Mouse (Mus musculus) ES-E14 (cell line): ENCODE results near the gene Acss2. TPM values are rescaled to one million over a fixed set of nuclear protein-coding genes. Genes with fewer than 3 reads are reported as not detected.
A peak's percentile ranks its signal among the peaks of the same experiment; 100 is the strongest.

ENCODE experiments used
- DNase-seq: peaks from one replicate; pipeline ENCODE4 v3.0.0-alpha.2; 2013; ENCODE audit warnings: low read depth, low spot score
- H3K27ac ChIP-seq: 2 replicates; pipeline ENCODE4 v1.5.1; 2012; ENCODE audit warnings: low read depth, mild to moderate bottlenecking, low read length, moderate library complexity, mixed read lengths; ENCODE audit not compliant: poor library complexity, insufficient read depth, severe bottlenecking
- H3K36me3 ChIP-seq: 2 replicates; pipeline ENCODE4 v1.6.1; 2012; ENCODE audit warnings: mild to moderate bottlenecking, low read length, moderate library complexity, mixed read lengths; ENCODE audit not compliant: control insufficient read depth, poor library complexity, insufficient read depth, severe bottlenecking
- H3K4me1 ChIP-seq, 2 experiments: fragments of 150-350 bp in 1 of 2; sonication (generic) in 1 of 2; 2 replicates each; pipeline ENCODE4 v1.6.1; 2012; ENCODE audit warnings: low read length in 2 of 2, mild to moderate bottlenecking in 1 of 2, mixed read lengths in 1 of 2; ENCODE audit not compliant: control insufficient read depth in 2 of 2, insufficient read depth in 2 of 2, poor library complexity in 1 of 2
- H3K4me3 ChIP-seq, 2 experiments: fragments of 150-350 bp in 1 of 2; sonication (generic) in 1 of 2; 2 replicates each; pipeline ENCODE4 v1.5.1; 2012; ENCODE audit warnings: low read length in 2 of 2, low read depth in 1 of 2, mild to moderate bottlenecking in 1 of 2, mixed read lengths in 1 of 2; ENCODE audit not compliant: insufficient read depth in 1 of 2, poor library complexity in 1 of 2, severe bottlenecking in 1 of 2
- H3K9ac ChIP-seq: 2 replicates; pipeline ENCODE4 v1.6.1; 2012; ENCODE audit warnings: low read depth, mild to moderate bottlenecking, low read length, mixed read lengths; ENCODE audit not compliant: poor library complexity, insufficient read depth, severe bottlenecking
- H3K9me3 ChIP-seq: fragments of 150-350 bp; sonication (generic); 2 replicates; pipeline ENCODE4 v1.6.1; 2012; ENCODE audit warnings: low read depth, mild to moderate bottlenecking, low read length; ENCODE audit not compliant: control insufficient read depth, insufficient read depth
- CHD2 ChIP-seq: IDR thresholded peaks from 2 replicates; pipeline ENCODE4 v1.6.1; 2014; ENCODE audit warnings: mild to moderate bottlenecking, low read depth, low read length, inconsistent platforms
- HCFC1 ChIP-seq: IDR thresholded peaks from 2 replicates; pipeline ENCODE4 v1.6.1; 2012; ENCODE audit warnings: low read length, inconsistent platforms, borderline replicate concordance; ENCODE audit not compliant: insufficient read depth
- MAFK ChIP-seq: IDR thresholded peaks from 2 replicates; pipeline ENCODE4 v1.6.1; 2014; ENCODE audit warnings: mild to moderate bottlenecking, low read depth, low read length, inconsistent platforms; ENCODE audit not compliant: insufficient read depth
- ZC3H11A ChIP-seq: IDR thresholded peaks from 2 replicates; pipeline ENCODE4 v1.6.1; 2012; ENCODE audit warnings: low read depth, mild to moderate bottlenecking, inconsistent platforms, low read length, borderline replicate concordance
- ZNF384 ChIP-seq: IDR thresholded peaks from 2 replicates; pipeline ENCODE4 v1.6.1; 2012; ENCODE audit warnings: low read depth, low read length, inconsistent platforms
- in situ Hi-C, 2 experiments: fragments of 600-800 bp; cut with MboI; formaldehyde crosslinking; loops; one replicate each; pipeline ENCODE4 v1.15.1; 2025; ENCODE audit warnings: low sequenced_read_pairs in 2 of 2, inconsistent platforms in 1 of 2; ENCODE audit not compliant: unreplicated experiment in 2 of 2
- total RNA-seq: library from RNA; depleted of rRNA; stranded (reverse); fragments of 300-350 nt; gene quantifications from 2 replicates; pipeline ENCODE4 v1.2.3, GENCODE M21; 2012

The Acss2 gene
- total RNA-seq, 1 experiment, result 5.3 TPM

GRCm38 (mm10) chr2:155490998-155491397 lies 26.8 kb upstream of the Acss2 start:
- DNase-seq, result no peak
- Histone ChIP-seq H3K4me3 (no peak overlapping the region), H3K27ac (no peak overlapping the region), H3K9me3 (no peaks in the 10 kb centered on the region), H3K9ac (no peak overlapping the region), H3K36me3 (no peaks in the 10 kb centered on the region), H3K4me1 (no peaks in the 10 kb centered on the region)
- in situ Hi-C loops, result no loop called here
- TF ChIP-seq ZNF384 (no peak), CHD2 (no peak), ZC3H11A (no peak), HCFC1 (no peak), MAFK (no peak)

GRCm38 (mm10) chr2:155502596-155502995 lies 15.2 kb upstream of the Acss2 start:
- no peaks in the 10 kb centered on the region for H3K9me3 ChIP-seq
- H3K36me3 ChIP-seq, result no peaks in the 10 kb centered on the region
- H3K4me1 ChIP-seq, result peaks cover 0 to 9% of the 10 kb centered on the region in 2 experiments; a peak in 1 of 4 replicates
- H3K27ac ChIP-seq, result no peak overlapping the region
- no peak overlapping the region for H3K9ac ChIP-seq
- DNase-seq, result no peak
- in situ Hi-C loops, result loop anchor here in 1 of 2 experiments (10.0 kb wide), 1 partner anchor 272 kb away; the partner anchor contains the start of gene Mmp24
- no peak for TF ChIP-seq MAFK
- TF ChIP-seq HCFC1, result no peak
- no peak for TF ChIP-seq CHD2
- TF ChIP-seq ZNF384, result no peak
- no peak overlapping the region for H3K4me3 ChIP-seq

GRCm38 (mm10) chr2:155504440-155505355 lies 13.1 kb upstream of the Acss2 start:
- Histone ChIP-seq H3K36me3 (no peaks in the 10 kb centered on the region), H3K4me1 (peaks cover 0 to 13% of the 10 kb centered on the region in 2 experiments; a peak in 1 of 4 replicates), H3K9ac (no peak overlapping the region), H3K27ac (no peak overlapping the region), H3K4me3 (no peak overlapping the region), H3K9me3 (no peaks in the 10 kb centered on the region)
- TF ChIP-seq HCFC1, result no peak
- no peak for TF ChIP-seq MAFK
- no peak for TF ChIP-seq ZNF384
- TF ChIP-seq CHD2, result no peak
- no peak for TF ChIP-seq ZC3H11A
- in situ Hi-C loops, result loop anchor here in 1 of 2 experiments (10.0 kb wide), 1 partner anchor 270 kb away; the partner anchor contains the start of gene Mmp24
- no peak for DNase-seq

- peaks cover 0 to 14% of the 10 kb centered on the region in 2 experiments; a peak in 1 of 4 replicates for H3K4me1 ChIP-seq
- H3K9ac ChIP-seq, result no peak overlapping the region
- in situ Hi-C loops, result loop anchor here in 1 of 2 experiments (10.0 kb wide), 1 partner anchor 269 kb away; the partner anchor contains the start of gene Mmp24
- peak overlapping the region in 1 of 2 experiments; percentile 46; a peak in 2 of 4 replicates for H3K4me3 ChIP-seq
- H3K9me3 ChIP-seq, result no peaks in the 10 kb centered on the region
- no peak overlapping the region for H3K27ac ChIP-seq
- DNase-seq, result no peak
- H3K36me3 ChIP-seq, result no peaks in the 10 kb centered on the region
- TF ChIP-seq MAFK (no peak), ZC3H11A (no peak), HCFC1 (no peak), CHD2 (no peak), ZNF384 (no peak)
Measured at GRCm38 (mm10) chr2:155505811-155506210, 11.9 kb upstream of the Acss2 start.
